Mouse (Mus musculus): ENCODE results near the gene Tmem50b. TPM values are rescaled to one million over a fixed set of nuclear protein-coding genes. Genes with fewer than 3 reads are reported as not detected.

The Tmem50b gene
- polyA plus RNA-seq, 1 experiment from 2014 or later, result 34.7 TPM

DNA sequence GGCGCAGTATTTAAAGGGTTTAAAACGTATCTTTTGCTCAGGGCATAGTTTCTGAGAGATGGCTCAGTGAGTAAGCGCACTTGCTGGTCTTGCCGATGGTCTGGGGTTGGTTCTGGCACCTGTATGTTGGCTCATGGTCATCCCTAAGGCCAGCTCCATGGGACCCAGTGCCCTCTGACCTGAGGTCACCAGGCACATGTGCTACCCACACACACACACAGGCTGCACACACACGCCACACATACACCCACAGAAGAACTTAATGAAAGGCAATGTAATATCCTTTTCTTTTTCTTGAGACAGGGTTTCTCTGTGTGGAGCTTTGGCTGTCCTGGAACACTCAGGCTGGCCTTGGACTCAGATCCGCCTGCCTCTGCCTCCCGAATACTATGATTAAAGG, 35.3 kb upstream of the Tmem50b start:
- no peaks in the 10 kb centered on the region for H3K4me1 ChIP-seq (ENCODE audit: control insufficient read depth, insufficient read depth, low read length)
- H3K9me3 ChIP-seq (ENCODE audit: control insufficient read depth, low read length), result no peaks in the 10 kb centered on the region
- no peak for ATAC-seq (ENCODE audit: low FRiP score, low TSS enrichment)
- 94% methylated on average over 7 of the region's 7 CpGs for WGBS
- H3K9ac ChIP-seq (ENCODE audit: low read depth, low read length), result no peak overlapping the region
- H3K27me3 ChIP-seq (ENCODE audit: control insufficient read depth, insufficient read depth, low read length), result no peaks in the 10 kb centered on the region
- peaks cover 74% of the 10 kb centered on the region for H3K36me3 ChIP-seq (ENCODE audit: control insufficient read depth, insufficient read depth, low read length)
- no peak overlapping the region for H3K27ac ChIP-seq (ENCODE audit: low read depth, low read length)
- H3K4me3 ChIP-seq (ENCODE audit: low read length), result no peak overlapping the region
- H3K4me2 ChIP-seq (replicated peaks; ENCODE audit: low read depth, low read length), result no peak overlapping the region

DNA sequence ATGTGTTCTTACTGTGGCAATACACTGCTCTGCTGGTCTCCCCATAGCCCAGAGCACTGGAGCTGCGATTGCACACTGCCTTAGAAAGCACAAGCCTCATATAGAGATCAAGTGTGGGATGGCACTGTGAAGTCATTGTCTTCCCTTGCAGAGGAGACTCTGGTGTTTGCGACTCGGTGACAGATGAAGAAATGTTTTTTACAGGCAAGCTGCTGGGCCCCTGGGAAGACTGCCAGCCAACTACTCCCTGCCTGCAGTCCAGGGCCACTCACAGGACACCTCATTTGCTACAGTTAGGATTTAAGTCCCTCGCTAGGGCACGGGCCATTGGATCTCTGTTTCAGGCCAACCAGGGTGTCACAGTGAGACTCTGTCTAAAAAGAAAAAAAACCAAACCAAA, 34.8 kb upstream of the Tmem50b start:
- no peak for ATAC-seq (ENCODE audit: low FRiP score, low TSS enrichment)
- Histone ChIP-seq H3K36me3 (ENCODE audit: control insufficient read depth, insufficient read depth, low read length) (peaks cover 74% of the 10 kb centered on the region), H3K4me3 (ENCODE audit: low read length) (no peak overlapping the region), H3K27me3 (ENCODE audit: control insufficient read depth, insufficient read depth, low read length) (no peaks in the 10 kb centered on the region), H3K27ac (ENCODE audit: low read depth, low read length) (no peak overlapping the region), H3K4me1 (ENCODE audit: control insufficient read depth, insufficient read depth, low read length) (no peaks in the 10 kb centered on the region), H3K9ac (ENCODE audit: low read depth, low read length) (no peak overlapping the region), H3K9me3 (ENCODE audit: control insufficient read depth, low read length) (no peaks in the 10 kb centered on the region), H3K4me2 (replicated peaks; ENCODE audit: low read depth, low read length) (no peak overlapping the region)
- 93% methylated on average over 5 of the region's 5 CpGs for WGBS

DNA sequence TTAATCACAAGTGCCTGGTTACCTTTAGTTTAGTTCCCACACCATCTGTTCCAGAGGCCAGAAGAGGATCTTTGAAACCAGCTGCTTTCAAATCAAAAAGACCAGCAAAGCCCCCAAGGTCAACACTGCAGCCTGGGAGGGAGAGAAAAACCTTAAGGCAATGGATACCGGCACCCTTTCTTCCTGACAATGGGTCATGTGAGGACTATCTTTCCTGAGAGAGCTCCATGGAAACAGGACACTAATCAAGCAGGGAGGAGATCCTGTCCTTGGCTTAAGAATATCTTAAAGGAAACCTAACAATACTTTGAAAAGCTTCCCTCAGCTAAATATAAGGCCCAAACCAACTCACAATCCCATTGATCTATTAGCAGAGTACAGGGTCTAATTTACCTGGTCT, 33.0 kb upstream of the Tmem50b start:
- Histone ChIP-seq H3K27ac (ENCODE audit: low read depth, low read length) (no peak overlapping the region), H3K9me3 (ENCODE audit: control insufficient read depth, low read length) (no peaks in the 10 kb centered on the region), H3K4me3 (ENCODE audit: low read length) (no peak overlapping the region), H3K4me2 (replicated peaks; ENCODE audit: low read depth, low read length) (no peak overlapping the region), H3K27me3 (ENCODE audit: control insufficient read depth, insufficient read depth, low read length) (no peaks in the 10 kb centered on the region), H3K36me3 (ENCODE audit: control insufficient read depth, insufficient read depth, low read length) (peaks cover 68% of the 10 kb centered on the region), H3K4me1 (ENCODE audit: control insufficient read depth, insufficient read depth, low read length) (no peaks in the 10 kb centered on the region), H3K9ac (ENCODE audit: low read depth, low read length) (no peak overlapping the region)
- WGBS, result 81% methylated on average over 1 of the region's 1 CpGs
- ATAC-seq (ENCODE audit: low FRiP score, low TSS enrichment), result no peak

DNA sequence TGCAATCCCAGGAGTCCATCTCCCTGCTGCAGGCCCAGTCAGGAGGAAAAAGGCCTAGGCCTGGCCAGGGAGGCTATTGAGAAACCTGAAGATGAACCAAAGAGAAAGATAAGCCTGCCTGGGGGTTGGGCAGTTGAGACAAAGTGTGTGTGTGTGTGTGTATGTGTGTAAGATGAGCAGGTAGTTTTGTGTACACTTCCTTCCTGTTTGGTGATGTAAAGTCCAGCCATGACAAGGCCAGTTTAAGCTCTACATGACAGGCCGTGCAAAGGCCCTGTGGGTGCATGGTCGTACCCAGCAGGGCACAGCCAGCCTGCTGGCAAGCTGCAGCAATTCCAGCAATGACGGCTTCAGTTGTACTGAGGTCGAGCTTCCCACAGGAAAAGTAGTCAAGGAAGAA, 32.1 kb upstream of the Tmem50b start:
- no peak overlapping the region for H3K4me3 ChIP-seq (ENCODE audit: low read length)
- H3K9me3 ChIP-seq (ENCODE audit: control insufficient read depth, low read length), result no peaks in the 10 kb centered on the region
- no peaks in the 10 kb centered on the region for H3K27me3 ChIP-seq (ENCODE audit: control insufficient read depth, insufficient read depth, low read length)
- 97% methylated on average over 4 of the region's 4 CpGs for WGBS
- no peak overlapping the region for H3K4me2 ChIP-seq (replicated peaks; ENCODE audit: low read depth, low read length)
- H3K9ac ChIP-seq (ENCODE audit: low read depth, low read length), result no peak overlapping the region
- no peak for ATAC-seq (ENCODE audit: low FRiP score, low TSS enrichment)
- H3K36me3 ChIP-seq (ENCODE audit: control insufficient read depth, insufficient read depth, low read length), result peaks cover 68% of the 10 kb centered on the region
- no peak overlapping the region for H3K27ac ChIP-seq (ENCODE audit: low read depth, low read length)
- H3K4me1 ChIP-seq (ENCODE audit: control insufficient read depth, insufficient read depth, low read length), result no peaks in the 10 kb centered on the region

DNA sequence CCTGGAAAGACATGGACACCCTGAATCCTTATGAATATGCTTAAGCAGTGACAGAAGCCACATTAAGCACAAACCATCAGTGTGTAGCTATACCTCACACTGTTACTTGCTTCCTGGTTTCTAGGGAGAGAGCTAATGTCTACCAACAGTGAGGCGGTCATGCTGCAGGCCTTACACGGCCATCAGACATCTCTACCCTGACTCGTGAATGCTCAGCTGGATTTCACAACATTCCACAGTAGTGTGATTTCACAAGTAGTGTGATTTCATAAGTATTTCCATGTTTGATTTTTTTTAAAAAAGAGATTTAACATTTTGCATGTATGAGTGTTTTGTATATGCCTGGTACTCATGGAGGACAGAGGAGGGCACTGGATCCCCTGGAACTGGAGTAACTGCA, 31.1 kb upstream of the Tmem50b start:
- Histone ChIP-seq H3K4me1 (ENCODE audit: control insufficient read depth, insufficient read depth, low read length) (no peaks in the 10 kb centered on the region), H3K9me3 (ENCODE audit: control insufficient read depth, low read length) (no peaks in the 10 kb centered on the region), H3K27ac (ENCODE audit: low read depth, low read length) (no peak overlapping the region), H3K27me3 (ENCODE audit: control insufficient read depth, insufficient read depth, low read length) (no peaks in the 10 kb centered on the region), H3K4me3 (ENCODE audit: low read length) (no peak overlapping the region), H3K9ac (ENCODE audit: low read depth, low read length) (no peak overlapping the region), H3K4me2 (replicated peaks; ENCODE audit: low read depth, low read length) (no peak overlapping the region), H3K36me3 (ENCODE audit: control insufficient read depth, insufficient read depth, low read length) (peaks cover 72% of the 10 kb centered on the region)
- ATAC-seq (ENCODE audit: low FRiP score, low TSS enrichment), result no peak
- 94% methylated on average over 3 of the region's 3 CpGs for WGBS

DNA sequence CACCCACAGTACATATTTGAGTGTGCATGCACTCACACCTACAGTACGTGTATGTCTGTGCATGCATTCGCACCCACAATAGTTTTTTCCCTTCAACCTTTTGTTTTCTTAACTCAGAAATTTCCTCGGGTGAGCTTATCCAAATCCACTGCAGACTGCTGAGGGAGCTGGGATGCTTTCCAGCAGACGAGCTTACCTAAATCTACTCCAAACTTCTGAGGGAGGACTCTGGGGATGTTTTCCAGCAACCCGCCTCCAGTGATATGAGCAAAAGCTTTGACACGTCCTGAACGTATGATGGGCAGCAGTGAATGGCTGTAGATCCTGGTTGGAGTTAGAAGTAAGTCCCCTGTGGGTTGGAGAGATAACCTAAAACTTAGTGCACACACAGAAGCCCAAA, 30.2 kb upstream of the Tmem50b start:
- no peaks in the 10 kb centered on the region for H3K27me3 ChIP-seq (ENCODE audit: control insufficient read depth, insufficient read depth, low read length)
- WGBS, result 90% methylated on average over 7 of the region's 7 CpGs
- H3K4me1 ChIP-seq (ENCODE audit: control insufficient read depth, insufficient read depth, low read length), result no peaks in the 10 kb centered on the region
- H3K36me3 ChIP-seq (ENCODE audit: control insufficient read depth, insufficient read depth, low read length), result peaks cover 75% of the 10 kb centered on the region
- H3K27ac ChIP-seq (ENCODE audit: low read depth, low read length), result no peak overlapping the region
- H3K4me2 ChIP-seq (replicated peaks; ENCODE audit: low read depth, low read length), result no peak overlapping the region
- no peak overlapping the region for H3K4me3 ChIP-seq (ENCODE audit: low read length)
- no peak for ATAC-seq (ENCODE audit: low FRiP score, low TSS enrichment)
- no peaks in the 10 kb centered on the region for H3K9me3 ChIP-seq (ENCODE audit: control insufficient read depth, low read length)
- H3K9ac ChIP-seq (ENCODE audit: low read depth, low read length), result no peak overlapping the region

DNA sequence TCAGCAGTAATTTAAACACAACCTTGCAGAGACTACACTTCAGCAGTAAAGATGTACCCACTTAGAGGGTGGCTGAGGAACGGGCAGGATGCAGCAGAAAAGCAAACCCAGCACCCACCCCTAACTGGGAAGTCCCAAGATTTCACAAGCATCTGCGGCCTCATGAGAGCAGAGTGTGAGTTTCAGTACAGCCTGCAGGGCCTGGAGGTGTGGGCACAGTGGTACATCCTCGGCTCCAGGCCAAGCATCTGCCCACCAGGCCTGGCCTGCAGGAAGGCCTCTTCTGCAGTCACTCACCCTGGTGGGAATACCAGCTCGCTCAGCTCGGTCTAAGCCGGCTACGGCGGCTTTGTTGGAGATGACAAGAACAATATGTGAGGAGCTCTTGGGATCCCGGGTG, 25.5 kb upstream of the Tmem50b start:
- Histone ChIP-seq H3K9me3 (ENCODE audit: control insufficient read depth, low read length) (no peaks in the 10 kb centered on the region), H3K27ac (ENCODE audit: low read depth, low read length) (no peak overlapping the region), H3K4me1 (ENCODE audit: control insufficient read depth, insufficient read depth, low read length) (no peaks in the 10 kb centered on the region), H3K27me3 (ENCODE audit: control insufficient read depth, insufficient read depth, low read length) (0 out of 2 replicates have a peak, but pooled peaks cover 2% of the 10 kb centered on the region), H3K36me3 (ENCODE audit: control insufficient read depth, insufficient read depth, low read length) (peaks cover 73% of the 10 kb centered on the region), H3K4me3 (ENCODE audit: low read length) (no peak overlapping the region), H3K4me2 (replicated peaks; ENCODE audit: low read depth, low read length) (no peak overlapping the region), H3K9ac (ENCODE audit: low read depth, low read length) (no peak overlapping the region)
- no peak for ATAC-seq (ENCODE audit: low FRiP score, low TSS enrichment)
- 96% methylated on average over 9 of the region's 9 CpGs for WGBS

DNA sequence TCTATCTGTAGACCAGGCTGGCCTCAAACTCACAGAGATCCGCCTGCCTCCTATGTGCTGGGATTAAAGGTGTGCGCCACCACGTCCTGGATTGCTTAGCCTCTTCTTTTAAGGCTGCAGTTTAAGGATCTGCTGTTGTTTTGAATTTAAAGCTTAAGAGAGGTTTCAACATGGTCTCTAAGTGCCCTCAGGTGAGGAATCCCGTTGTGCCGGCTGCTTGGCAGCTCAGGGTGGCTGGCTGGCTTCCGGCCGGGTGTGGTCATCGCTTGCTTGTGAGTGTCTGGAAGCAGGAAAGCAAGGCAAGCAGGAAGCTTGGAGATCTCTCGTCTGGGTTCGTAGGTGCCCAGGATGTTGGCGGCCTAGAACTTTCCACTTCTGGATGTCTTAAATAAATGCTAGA, 23.4 kb upstream of the Tmem50b start:
- 94% methylated on average over 11 of the region's 11 CpGs for WGBS
- ATAC-seq (ENCODE audit: low FRiP score, low TSS enrichment), result no peak
- no peak overlapping the region for H3K4me3 ChIP-seq (ENCODE audit: low read length)

DNA sequence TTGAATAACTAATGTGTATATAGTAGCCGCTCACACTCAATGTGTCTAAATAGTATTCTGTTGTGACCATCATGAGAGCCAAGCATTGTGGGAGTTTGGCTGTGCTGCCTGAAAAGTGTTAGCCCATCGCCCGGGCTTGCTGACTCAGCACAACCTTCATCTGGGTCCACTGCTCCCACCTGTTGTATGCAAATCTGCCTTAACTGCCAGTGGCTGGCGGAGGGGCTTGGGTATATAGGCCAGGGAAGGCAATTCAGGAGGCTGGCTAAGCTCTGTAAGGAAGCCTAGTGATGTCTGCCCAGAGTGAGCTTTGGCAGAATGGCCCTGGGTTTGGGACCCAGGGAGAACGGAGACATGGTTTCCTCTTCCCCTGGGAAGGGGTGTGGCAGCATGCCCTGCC, 22.6 kb upstream of the Tmem50b start:
- no peak overlapping the region for H3K9ac ChIP-seq (ENCODE audit: low read depth, low read length)
- ATAC-seq (ENCODE audit: low FRiP score, low TSS enrichment), result no peak
- H3K4me3 ChIP-seq (ENCODE audit: low read length), result no peak overlapping the region
- no peaks in the 10 kb centered on the region for H3K9me3 ChIP-seq (ENCODE audit: control insufficient read depth, low read length)
- H3K4me2 ChIP-seq (replicated peaks; ENCODE audit: low read depth, low read length), result no peak overlapping the region
- H3K4me1 ChIP-seq (ENCODE audit: control insufficient read depth, insufficient read depth, low read length), result no peaks in the 10 kb centered on the region
- 0 out of 2 replicates have a peak, but pooled peaks cover 3% of the 10 kb centered on the region for H3K27me3 ChIP-seq (ENCODE audit: control insufficient read depth, insufficient read depth, low read length)
- no peak overlapping the region for H3K27ac ChIP-seq (ENCODE audit: low read depth, low read length)
- 83% methylated on average over 5 of the region's 5 CpGs for WGBS
- peaks cover 50% of the 10 kb centered on the region for H3K36me3 ChIP-seq (ENCODE audit: control insufficient read depth, insufficient read depth, low read length)

More for the DNA sequence above, 23.4 kb upstream of the Tmem50b start:
- no peaks in the 10 kb centered on the region for H3K9me3 ChIP-seq (ENCODE audit: control insufficient read depth, low read length)
- no peak overlapping the region for H3K27ac ChIP-seq (ENCODE audit: low read depth, low read length)
- H3K4me2 ChIP-seq (replicated peaks; ENCODE audit: low read depth, low read length), result no peak overlapping the region
- 0 out of 2 replicates have a peak, but pooled peaks cover 3% of the 10 kb centered on the region for H3K27me3 ChIP-seq (ENCODE audit: control insufficient read depth, insufficient read depth, low read length)
- no peaks in the 10 kb centered on the region for H3K4me1 ChIP-seq (ENCODE audit: control insufficient read depth, insufficient read depth, low read length)
- H3K36me3 ChIP-seq (ENCODE audit: control insufficient read depth, insufficient read depth, low read length), result peaks cover 58% of the 10 kb centered on the region
- H3K9ac ChIP-seq (ENCODE audit: low read depth, low read length), result no peak overlapping the region

All from kidney, embryonic 14.5 days (tissue).